Mouse (Mus musculus) B cell, adult 2 months (primary cell): ENCODE data around the gene Prkcg.
A peak's percentile ranks its signal among the peaks of the same experiment; 100 is the strongest.
"Not testable (repeated sequence)": the region's sequence is repeated elsewhere in the genome, so short reads cannot be mapped to it uniquely, and the experiment has no call there.

ENCODE experiments used
- DNase-seq, 2 experiments: peaks; one replicate each; pipeline ENCODE4 v3.0.0; 2022

Prkcg gene

GRCm38 (mm10) chr7:3288976-3289970 is at the start of gene Prkcg, which contains the start of gene Myadm:
TSS of gene Prkcg (plus strand) at chr7:3289179.
TSS of gene Myadm (plus strand) at chr7:3289080.
- peak; percentile 87 to 88 for DNase-seq

GRCm38 (mm10) chr7:3239193-3239592 is 49.8 kb upstream of the Prkcg start:
- no peak for DNase-seq

GRCm38 (mm10) chr7:3260701-3261100 is 28.3 kb upstream of the Prkcg start:
- DNase-seq, result no peak

- DNase-seq, result no peak
Observed at GRCm38 (mm10) chr7:3261446-3261845, 27.5 kb upstream of the Prkcg start.

- peak; percentile 60 to 61 for DNase-seq
Observed at GRCm38 (mm10) chr7:3262789-3263188, 26.2 kb upstream of the Prkcg start.

GRCm38 (mm10) chr7:3264390-3265022 is 24.5 kb upstream of the Prkcg start:
- DNase-seq, result no peak

- no peak for DNase-seq
Observed at GRCm38 (mm10) chr7:3265311-3265710, 23.7 kb upstream of the Prkcg start.

GRCm38 (mm10) chr7:3267261-3267660 is 21.7 kb upstream of the Prkcg start:
- DNase-seq, result no peak

- no peak for DNase-seq
Observed at GRCm38 (mm10) chr7:3267888-3268287, 21.1 kb upstream of the Prkcg start.

- no peak for DNase-seq
Observed at GRCm38 (mm10) chr7:3268291-3268690, 20.7 kb upstream of the Prkcg start.

- no peak for DNase-seq
Observed at GRCm38 (mm10) chr7:3272206-3272605, 16.8 kb upstream of the Prkcg start.

GRCm38 (mm10) chr7:3275455-3276170 is 13.4 kb upstream of the Prkcg start:
- no peak for DNase-seq

- DNase-seq, result not testable (repeated sequence)
Observed at GRCm38 (mm10) chr7:3276781-3277180, 12.2 kb upstream of the Prkcg start.

GRCm38 (mm10) chr7:3280080-3280653 is 8.8 kb upstream of the Prkcg start:
- no peak for DNase-seq

GRCm38 (mm10) chr7:3280654-3281153 is 8.3 kb upstream of the Prkcg start:
- DNase-seq, result no peak

GRCm38 (mm10) chr7:3281741-3282140 is 7.2 kb upstream of the Prkcg start:
- DNase-seq, result no peak

GRCm38 (mm10) chr7:3283081-3283875 is 5.7 kb upstream of the Prkcg start:
- no peak for DNase-seq

GRCm38 (mm10) chr7:3284604-3285003 is 4.4 kb upstream of the Prkcg start:
- no peak for DNase-seq

GRCm38 (mm10) chr7:3286036-3286435 is 2.9 kb upstream of the Prkcg start:
- peak; percentile 34 to 48 for DNase-seq

- no peak for DNase-seq
Observed at GRCm38 (mm10) chr7:3287186-3287585, 1.8 kb upstream of the Prkcg start.

GRCm38 (mm10) chr7:3290257-3291033 is 1.5 kb downstream of the Prkcg start:
- DNase-seq, result peak; percentile 99
